Mouse (Mus musculus) heart, embryonic 14.5 days (tissue): Measurements from ENCODE around the gene Elf2. TPM values are rescaled to one million over a fixed set of nuclear protein-coding genes. Genes with fewer than 3 reads are reported as not detected.
"Not testable (repeated sequence)": the region's sequence is repeated elsewhere in the genome, so short reads cannot be mapped to it uniquely, and the experiment has no call there.

ENCODE experiments used
- ATAC-seq: fragments of 200-750 bp; cut with Nextera tagmentation; 2 replicates; pipeline ENCODE4 v1.8.0; 2017; ENCODE audit warnings: low read depth, moderate TSS enrichment; ENCODE audit not compliant: insufficient number of reproducible peaks, insufficient read depth, low FRiP score
- H3K27ac ChIP-seq, 2 experiments: fragments of 200-500 bp in 1 of 2; fragments of 300-500 bp in 1 of 2; sonication (generic) in 1 of 2; replicated peaks in 1 of 2; 2 replicates each; pipeline ENCODE4 v1.5.1; 2012 to 2014; ENCODE audit warnings: low read depth in 2 of 2, low read length in 2 of 2, control low read depth in 1 of 2, mild to moderate bottlenecking in 1 of 2, mixed read lengths in 1 of 2; ENCODE audit not compliant: control insufficient read depth in 1 of 2, insufficient read depth in 1 of 2
- H3K27me3 ChIP-seq: fragments of 300-500 bp; sonication (generic); 2 replicates; pipeline ENCODE4 v1.6.1; 2014; ENCODE audit warnings: mild to moderate bottlenecking, low read length, control low read depth; ENCODE audit not compliant: control insufficient read depth, insufficient read depth
- H3K36me3 ChIP-seq: fragments of 300-500 bp; sonication (generic); 2 replicates; pipeline ENCODE4 v1.6.1; 2014; ENCODE audit warnings: mild to moderate bottlenecking, control low read depth, low read length, mixed read lengths; ENCODE audit not compliant: control insufficient read depth, insufficient read depth
- H3K4me1 ChIP-seq, 2 experiments: fragments of 200-500 bp in 1 of 2; fragments of 300-500 bp in 1 of 2; sonication (generic) in 1 of 2; 2 replicates each; pipeline ENCODE4 v1.6.1; 2012 to 2014; ENCODE audit warnings: low read length in 2 of 2, control low read depth in 1 of 2, mixed read lengths in 1 of 2; ENCODE audit not compliant: control insufficient read depth in 2 of 2, insufficient read depth in 2 of 2
- H3K4me2 ChIP-seq: fragments of 300-500 bp; sonication (generic); 2 replicates; pipeline ENCODE4 v1.6.1; 2014; ENCODE audit warnings: mild to moderate bottlenecking, low read length
- H3K4me3 ChIP-seq, 2 experiments: fragments of 200-500 bp in 1 of 2; fragments of 300-500 bp in 1 of 2; sonication (generic) in 1 of 2; 2 replicates each; pipeline ENCODE4 v1.5.1; 2012 to 2014; ENCODE audit warnings: low read length in 2 of 2, mild to moderate bottlenecking in 2 of 2, control low read depth in 1 of 2, low read depth in 1 of 2, moderate library complexity in 1 of 2; ENCODE audit not compliant: control insufficient read depth in 1 of 2, insufficient read depth in 1 of 2
- H3K9ac ChIP-seq: fragments of 300-500 bp; sonication (generic); 2 replicates; pipeline ENCODE4 v1.6.1; 2014; ENCODE audit warnings: mild to moderate bottlenecking, low read length
- H3K9me3 ChIP-seq: fragments of 300-500 bp; sonication (generic); 2 replicates; pipeline ENCODE4 v1.6.1; 2016; ENCODE audit warnings: low read length, control low read depth; ENCODE audit not compliant: control insufficient read depth
- WGBS: fragments of 180-500 bp; shearing (Covaris S2); extraction: QIAGEN DNeasy Blood & Tissue Kit; methylation state at CpG from one replicate; pipeline ENCODE4 v1.1.7; 2014; 5-methylcytosine and 5-hydroxymethylcytosine counted together
- polyA plus RNA-seq: library from polyadenylated mRNA; unstranded; fragments of >200 nt; fragmentation: Nextera tagmentation; extraction: Ambion mirVana; gene quantifications from 2 replicates; pipeline ENCODE4 v1.2.1, GENCODE M21; 2014

The Elf2 gene
- polyA plus RNA-seq, 1 experiment from 2014 or later: 60.7 TPM

DNA sequence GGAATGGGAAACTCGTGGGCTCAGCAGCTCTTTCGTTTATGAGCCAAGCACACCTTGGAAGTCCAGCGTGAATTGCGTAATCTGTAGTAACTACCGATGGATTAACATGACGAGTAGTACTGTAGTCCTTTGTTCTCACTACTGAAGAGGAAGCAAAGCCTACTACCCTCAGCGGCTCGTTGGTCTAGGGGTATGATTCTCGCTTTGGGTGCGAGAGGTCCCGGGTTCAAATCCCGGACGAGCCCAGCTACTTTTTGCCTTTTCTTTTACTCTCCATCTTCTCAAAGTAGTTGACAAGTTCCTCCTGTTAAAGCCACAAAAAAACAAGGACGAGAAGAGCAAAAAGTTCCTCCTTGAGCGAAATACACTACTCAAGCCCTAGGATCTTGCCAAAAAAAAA lies 17.7 kb upstream of the Elf2 start:
- no peaks in the 10 kb centered on the region for H3K27me3 ChIP-seq
- peaks cover 4 to 6% of the 10 kb centered on the region in 2 experiments; a peak in 2 of 4 replicates for H3K4me1 ChIP-seq
- H3K9ac ChIP-seq: no peak overlapping the region
- H3K36me3 ChIP-seq: no peaks in the 10 kb centered on the region
- ATAC-seq: no peak
- WGBS: 10% methylated on average over 15 of the region's 15 CpGs
- peak overlapping the region; percentile 83 for H3K4me2 ChIP-seq
- no peak overlapping the region for H3K27ac ChIP-seq
- peak overlapping the region; percentile 55 to 57 for H3K4me3 ChIP-seq
- no peaks in the 10 kb centered on the region for H3K9me3 ChIP-seq

DNA sequence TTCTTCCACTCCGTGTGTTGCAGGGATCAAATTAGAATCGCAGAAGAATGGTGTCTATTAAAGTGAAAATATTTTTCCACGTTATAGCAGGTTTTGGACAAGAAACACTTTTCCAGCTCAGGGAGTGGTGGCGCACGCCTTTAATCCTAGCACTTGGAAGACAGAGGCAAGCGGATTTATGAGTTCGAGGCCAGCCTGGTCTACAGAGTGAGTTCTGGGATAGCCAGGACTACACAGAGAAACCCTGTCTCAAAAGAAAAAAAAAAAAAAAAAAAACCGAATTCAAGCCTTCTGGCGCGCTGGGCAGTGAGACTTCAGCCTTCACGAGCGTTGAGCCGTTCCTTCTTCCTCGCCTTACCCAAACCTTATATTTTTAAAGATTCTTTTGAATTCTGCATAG lies 17.2 kb upstream of the Elf2 start:
- Histone ChIP-seq H3K27me3 (no peaks in the 10 kb centered on the region), H3K9me3 (no peaks in the 10 kb centered on the region), H3K4me1 (peaks cover 4 to 6% of the 10 kb centered on the region in 2 experiments; a peak in 2 of 4 replicates), H3K36me3 (no peaks in the 10 kb centered on the region), H3K4me3 (peak overlapping the region; percentile 55 to 57), H3K9ac (no peak overlapping the region), H3K4me2 (peak overlapping the region; percentile 83), H3K27ac (no peak overlapping the region)
- 18% methylated on average over 14 of the region's 14 CpGs for WGBS
- ATAC-seq: no peak

DNA sequence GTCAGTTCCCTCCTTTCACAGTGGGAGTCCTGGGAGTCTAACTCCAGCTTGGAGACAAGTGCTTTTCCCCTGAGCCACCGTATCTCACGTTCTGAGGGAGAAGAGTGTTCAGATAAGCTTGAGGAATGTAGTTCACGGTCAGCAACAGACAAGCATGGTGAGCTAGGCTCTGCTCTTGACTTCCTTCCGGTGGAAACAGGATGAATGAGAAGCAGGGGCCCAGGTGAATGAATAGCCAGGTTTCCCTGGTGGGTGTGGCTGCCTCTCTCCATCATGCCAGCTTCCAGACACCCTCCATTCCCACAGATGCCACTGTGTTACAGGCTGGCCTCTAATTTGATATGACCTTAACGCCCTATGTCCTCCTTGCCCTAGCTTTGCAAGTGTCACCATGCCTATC lies 16.6 kb upstream of the Elf2 start:
- Histone ChIP-seq H3K27me3 (no peaks in the 10 kb centered on the region), H3K9ac (no peak overlapping the region), H3K4me1 (peaks cover 4 to 6% of the 10 kb centered on the region in 2 experiments; a peak in 2 of 4 replicates), H3K4me3 (no peak overlapping the region), H3K27ac (no peak overlapping the region; a peak in 1 of 4 replicates), H3K9me3 (no peaks in the 10 kb centered on the region), H3K4me2 (0 out of 2 replicates have a peak overlapping the region, but pooled peaks have one; percentile 2), H3K36me3 (no peaks in the 10 kb centered on the region)
- WGBS: 8% methylated on average over 5 of the region's 5 CpGs
- ATAC-seq: no peak

GRCm38 (mm10) chr3:51354956-51355355 lies 14.5 kb upstream of the Elf2 start:
- not testable (repeated sequence) for H3K9ac ChIP-seq, H3K4me1 ChIP-seq, ATAC-seq, H3K4me3 ChIP-seq, H3K36me3 ChIP-seq, H3K27me3 ChIP-seq, H3K4me2 ChIP-seq, H3K27ac ChIP-seq, H3K9me3 ChIP-seq
- WGBS: 88% methylated on average over 6 of the region's 6 CpGs

- H3K27me3 ChIP-seq: no peaks in the 10 kb centered on the region
- H3K4me2 ChIP-seq: no peak overlapping the region
- H3K9ac ChIP-seq: no peak overlapping the region
- peaks cover 4% of the 10 kb centered on the region in 2 experiments; a peak in 3 of 4 replicates for H3K4me1 ChIP-seq
- H3K4me3 ChIP-seq: no peak overlapping the region
- ATAC-seq: no peak
- H3K27ac ChIP-seq: no peak overlapping the region
- WGBS: 76% methylated on average over 3 of the region's 3 CpGs
- no peaks in the 10 kb centered on the region for H3K9me3 ChIP-seq
- no peaks in the 10 kb centered on the region for H3K36me3 ChIP-seq
These were observed 13.6 kb upstream of the Elf2 start for GRCm38 (mm10) chr3:51354034-51354427.

DNA sequence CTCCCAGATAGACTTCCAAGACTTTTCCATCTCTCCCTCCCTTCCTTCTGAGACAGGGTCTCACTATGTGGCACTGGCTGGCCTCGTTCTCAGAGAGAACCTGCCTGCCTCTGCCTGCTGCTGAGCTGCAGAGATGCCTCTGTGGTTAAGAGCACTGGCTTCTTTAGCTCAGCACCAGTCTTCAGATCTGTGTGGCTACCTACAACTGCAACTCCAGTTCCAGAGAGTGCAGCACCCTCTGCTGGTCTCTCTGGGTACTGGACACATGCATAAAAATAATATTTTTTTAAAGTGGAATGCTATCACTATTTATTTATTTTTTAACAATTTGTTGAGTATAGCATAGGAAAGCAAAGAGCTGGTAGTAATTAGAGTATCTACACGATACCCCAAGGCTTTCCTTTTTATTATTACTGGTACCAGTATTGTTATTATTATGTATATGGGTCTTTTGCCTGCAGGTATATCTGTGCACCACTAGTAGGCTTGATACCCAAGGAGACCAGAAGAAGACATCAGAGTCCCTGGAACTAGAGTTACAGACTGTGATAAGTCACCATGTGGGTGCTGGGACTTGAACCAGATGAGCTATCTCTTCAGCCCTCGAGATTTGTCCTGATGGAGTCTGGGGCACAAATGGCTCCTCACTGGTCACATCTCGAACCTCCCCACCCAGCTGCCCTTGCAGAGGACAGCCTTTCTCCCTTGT lies 13.0 kb upstream of the Elf2 start:
- Histone ChIP-seq H3K36me3 (no peaks in the 10 kb centered on the region), H3K4me2 (no peak overlapping the region), H3K27me3 (no peaks in the 10 kb centered on the region), H3K4me1 (peaks cover 9 to 10% of the 10 kb centered on the region in 2 experiments; a peak in 3 of 4 replicates), H3K9me3 (no peaks in the 10 kb centered on the region), H3K27ac (no peak overlapping the region), H3K9ac (no peak overlapping the region), H3K4me3 (no peak overlapping the region)
- no peak for ATAC-seq
- 69% methylated on average over 4 of the region's 4 CpGs for WGBS

GRCm38 (mm10) chr3:51350806-51351205 lies 10.3 kb upstream of the Elf2 start:
- H3K4me3 ChIP-seq: no peak overlapping the region
- no peak overlapping the region for H3K27ac ChIP-seq
- no peaks in the 10 kb centered on the region for H3K36me3 ChIP-seq
- no peak overlapping the region for H3K4me2 ChIP-seq
- no peak for ATAC-seq
- 32% methylated on average over 3 of the region's 3 CpGs for WGBS
- H3K9ac ChIP-seq: no peak overlapping the region
- H3K27me3 ChIP-seq: no peaks in the 10 kb centered on the region
- peaks cover 6 to 9% of the 10 kb centered on the region in 2 experiments; a peak in 3 of 4 replicates for H3K4me1 ChIP-seq
- H3K9me3 ChIP-seq: no peaks in the 10 kb centered on the region
